Mouse (Mus musculus): ENCODE measurements around the gene Pcsk6. TPM values are rescaled to one million over a fixed set of nuclear protein-coding genes. Genes with fewer than 3 reads are reported as not detected.

Pcsk6 gene
- polyA plus RNA-seq, 1 experiment from 2014 or later: 7.0 TPM

DNA sequence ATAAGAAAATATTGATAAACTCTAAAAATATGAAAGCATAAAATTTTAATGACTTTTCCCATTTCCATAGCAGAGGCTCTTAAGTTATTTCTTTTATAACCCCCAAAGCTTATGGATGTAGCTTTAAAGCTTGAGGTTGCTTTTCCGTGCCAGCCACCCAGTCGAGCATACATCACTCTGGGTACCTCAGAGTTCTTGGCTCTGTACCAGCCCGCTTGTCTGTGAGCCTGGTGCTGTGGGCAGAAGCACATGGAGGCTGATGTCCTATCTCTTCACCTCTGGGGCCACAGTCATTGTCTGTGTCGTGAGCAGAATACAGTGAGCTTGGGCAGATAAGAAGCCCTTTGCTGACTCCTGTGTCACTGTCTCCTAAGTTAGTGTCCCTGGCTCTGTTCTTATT, 126.7 kb downstream of the Pcsk6 start:
- 83% methylated on average over 4 of the region's 4 CpGs for WGBS
- H3K4me2 ChIP-seq (replicated peaks; ENCODE audit: low read depth): no peak overlapping the region
- no peaks in the 10 kb centered on the region for H3K27me3 ChIP-seq (ENCODE audit: control insufficient read depth, insufficient read depth, low read length)
- no peaks in the 10 kb centered on the region for H3K4me1 ChIP-seq (replicated peaks; ENCODE audit: control insufficient read depth, insufficient read depth)
- ATAC-seq (ENCODE audit: low FRiP score, low TSS enrichment) (no peak), DNase-seq (ENCODE audit: low spot score) (no peak)
- H3K36me3 ChIP-seq (ENCODE audit: control insufficient read depth, insufficient read depth, low read length): no peaks in the 10 kb centered on the region
- H3K9me3 ChIP-seq (ENCODE audit: control insufficient read depth, low read length): no peaks in the 10 kb centered on the region
- H3K9ac ChIP-seq (ENCODE audit: low read length): no peak overlapping the region
- no peak overlapping the region for H3K27ac ChIP-seq (replicated peaks)
- no peak for TF ChIP-seq CTCF (IDR thresholded peaks at IDR 0.05; ENCODE audit: low read depth)
- TF ChIP-seq EP300 (optimal IDR thresholded peaks at IDR 0.05): no peak
- no peak overlapping the region for H3K4me3 ChIP-seq (ENCODE audit: low read depth, low read length)

DNA sequence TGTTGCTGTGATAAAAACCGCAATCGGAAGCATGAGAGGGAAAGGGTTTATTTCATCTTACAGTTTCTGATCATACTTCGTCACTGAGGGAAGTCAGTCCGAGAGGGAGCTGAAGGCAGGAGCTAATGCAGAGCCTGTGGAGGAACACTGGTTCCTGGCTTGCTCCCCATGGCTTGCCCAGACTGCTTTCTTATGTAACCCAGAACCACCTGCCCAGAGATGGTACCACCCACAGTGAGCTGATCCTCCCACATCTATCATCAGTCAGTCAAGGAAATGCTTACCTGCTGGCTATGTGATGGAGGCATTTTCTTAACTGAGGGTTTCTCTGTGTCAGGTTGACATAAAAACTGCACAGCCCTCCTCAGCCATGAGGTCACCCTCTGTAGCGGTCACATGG, 127.2 kb downstream of the Pcsk6 start:
- Histone ChIP-seq H3K4me2 (replicated peaks; ENCODE audit: low read depth) (no peak overlapping the region), H3K27me3 (ENCODE audit: control insufficient read depth, insufficient read depth, low read length) (no peaks in the 10 kb centered on the region), H3K4me3 (ENCODE audit: low read depth, low read length) (no peak overlapping the region), H3K9me3 (ENCODE audit: control insufficient read depth, low read length) (no peaks in the 10 kb centered on the region), H3K27ac (replicated peaks) (no peak overlapping the region), H3K4me1 (replicated peaks; ENCODE audit: control insufficient read depth, insufficient read depth) (no peaks in the 10 kb centered on the region), H3K36me3 (ENCODE audit: control insufficient read depth, insufficient read depth, low read length) (no peaks in the 10 kb centered on the region), H3K9ac (ENCODE audit: low read length) (no peak overlapping the region)
- DNase-seq (ENCODE audit: low spot score): no peak
- 89% methylated on average over 5 of the region's 5 CpGs for WGBS
- ATAC-seq (ENCODE audit: low FRiP score, low TSS enrichment): no peak
- TF ChIP-seq EP300 (optimal IDR thresholded peaks at IDR 0.05) (no peak), CTCF (IDR thresholded peaks at IDR 0.05; ENCODE audit: low read depth) (no peak)

DNA sequence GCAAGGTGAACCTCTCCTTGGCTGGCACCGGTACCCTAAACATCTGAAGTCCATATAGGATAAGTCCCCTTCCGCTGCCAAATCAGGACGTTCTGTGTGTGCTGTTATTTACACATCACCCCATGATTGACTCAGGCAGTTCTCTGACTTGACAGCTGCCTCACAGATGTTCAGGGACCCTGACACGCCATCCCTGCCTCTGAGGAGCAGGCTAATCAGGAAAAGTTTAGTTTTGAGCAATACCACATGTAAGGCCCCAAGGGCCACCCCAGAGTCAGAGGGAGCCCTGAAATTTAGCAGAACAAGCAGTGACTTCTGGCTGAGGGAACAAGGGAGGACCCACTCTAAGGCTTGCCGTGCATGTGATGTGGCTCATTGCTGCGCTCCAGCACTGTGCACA, 130.8 kb downstream of the Pcsk6 start:
- Histone ChIP-seq H3K9me3 (ENCODE audit: control insufficient read depth, low read length) (no peaks in the 10 kb centered on the region), H3K36me3 (ENCODE audit: control insufficient read depth, insufficient read depth, low read length) (no peaks in the 10 kb centered on the region), H3K9ac (ENCODE audit: low read length) (no peak overlapping the region), H3K4me2 (replicated peaks; ENCODE audit: low read depth) (no peak overlapping the region), H3K27me3 (ENCODE audit: control insufficient read depth, insufficient read depth, low read length) (no peaks in the 10 kb centered on the region), H3K4me1 (replicated peaks; ENCODE audit: control insufficient read depth, insufficient read depth) (no peaks in the 10 kb centered on the region), H3K4me3 (ENCODE audit: low read depth, low read length) (no peak overlapping the region), H3K27ac (replicated peaks) (no peak overlapping the region)
- no peak for DNase-seq (ENCODE audit: low spot score)
- TF ChIP-seq EP300 (optimal IDR thresholded peaks at IDR 0.05) (no peak), CTCF (IDR thresholded peaks at IDR 0.05; ENCODE audit: low read depth) (no peak)
- ATAC-seq (ENCODE audit: low FRiP score, low TSS enrichment): no peak
- WGBS: 67% methylated on average over 6 of the region's 6 CpGs

DNA sequence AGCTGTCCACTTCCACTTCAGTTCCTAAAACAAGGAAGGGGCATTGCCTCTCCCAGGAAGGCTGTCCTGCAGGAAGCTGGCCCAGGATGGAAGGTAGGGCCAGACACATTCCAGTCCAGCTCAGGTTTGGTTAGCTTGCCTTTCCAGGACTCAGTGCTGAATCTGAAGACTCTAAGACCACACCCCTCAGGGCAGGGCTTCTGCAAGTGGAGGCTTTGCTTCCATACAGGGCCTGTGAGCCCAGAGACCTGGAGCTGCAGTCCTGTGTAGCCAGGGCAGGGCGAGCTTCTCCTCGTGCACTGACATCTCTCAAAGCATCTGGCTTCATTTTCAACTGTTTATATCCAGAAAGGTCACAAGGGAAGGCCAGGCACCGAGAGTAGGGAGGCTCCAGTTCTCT, 131.9 kb downstream of the Pcsk6 start:
- Histone ChIP-seq H3K27ac (replicated peaks) (no peak overlapping the region), H3K4me3 (ENCODE audit: low read depth, low read length) (no peak overlapping the region), H3K9ac (ENCODE audit: low read length) (no peak overlapping the region), H3K4me2 (replicated peaks; ENCODE audit: low read depth) (no peak overlapping the region), H3K36me3 (ENCODE audit: control insufficient read depth, insufficient read depth, low read length) (no peaks in the 10 kb centered on the region), H3K27me3 (ENCODE audit: control insufficient read depth, insufficient read depth, low read length) (no peaks in the 10 kb centered on the region), H3K4me1 (replicated peaks; ENCODE audit: control insufficient read depth, insufficient read depth) (no peaks in the 10 kb centered on the region), H3K9me3 (ENCODE audit: control insufficient read depth, low read length) (no peaks in the 10 kb centered on the region)
- ATAC-seq (ENCODE audit: low FRiP score, low TSS enrichment) (no peak), DNase-seq (ENCODE audit: low spot score) (no peak)
- TF ChIP-seq EP300 (optimal IDR thresholded peaks at IDR 0.05) (no peak), CTCF (IDR thresholded peaks at IDR 0.05; ENCODE audit: low read depth) (no peak)
- 31% methylated on average over 3 of the region's 3 CpGs for WGBS

DNA sequence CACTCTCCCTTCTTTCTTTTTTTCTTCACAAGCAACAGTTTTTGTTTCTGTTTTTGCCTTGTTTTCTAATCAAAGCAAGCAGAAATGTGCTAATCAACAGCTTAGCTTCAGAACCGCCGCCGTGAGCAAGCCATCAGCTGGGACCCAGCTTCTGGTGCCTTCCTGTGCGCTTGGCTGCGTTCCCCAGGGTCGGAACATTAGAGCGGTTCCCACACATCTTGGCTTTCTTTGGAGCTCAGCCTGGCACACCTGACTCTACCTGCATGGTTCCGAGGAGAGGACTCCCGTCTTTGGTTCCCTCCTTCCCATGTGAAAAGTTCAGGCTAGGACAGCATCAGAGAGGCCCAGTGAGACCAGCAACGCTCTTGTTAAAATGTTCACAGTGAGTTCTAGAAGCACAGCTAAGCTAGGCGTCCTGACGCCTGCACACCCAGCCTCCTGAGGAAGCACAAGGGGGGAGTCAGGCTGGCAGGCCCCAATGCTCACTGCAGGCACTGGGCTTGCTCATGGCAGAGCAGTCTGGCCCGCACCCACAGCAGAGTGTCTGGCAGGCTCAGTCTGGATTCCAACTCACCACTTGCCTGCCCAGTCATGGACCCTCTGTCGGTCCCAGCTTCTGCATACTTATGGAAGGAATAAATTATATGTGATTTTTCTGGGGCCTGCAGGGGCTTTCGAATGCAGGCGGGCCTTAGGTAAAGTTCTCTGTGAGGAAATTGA, 139.7 kb downstream of the Pcsk6 start:
- WGBS: 71% methylated on average over 16 of the region's 16 CpGs
- H3K27me3 ChIP-seq (ENCODE audit: control insufficient read depth, insufficient read depth, low read length): no peaks in the 10 kb centered on the region
- H3K4me3 ChIP-seq (ENCODE audit: low read depth, low read length): no peak overlapping the region
- DNase-seq (ENCODE audit: low spot score) (no peak), ATAC-seq (ENCODE audit: low FRiP score, low TSS enrichment) (no peak)
- H3K9me3 ChIP-seq (ENCODE audit: control insufficient read depth, low read length): no peaks in the 10 kb centered on the region
- H3K4me1 ChIP-seq (replicated peaks; ENCODE audit: control insufficient read depth, insufficient read depth): no peaks in the 10 kb centered on the region
- H3K36me3 ChIP-seq (ENCODE audit: control insufficient read depth, insufficient read depth, low read length): no peaks in the 10 kb centered on the region
- TF ChIP-seq EP300 (optimal IDR thresholded peaks at IDR 0.05): no peak
- TF ChIP-seq CTCF (IDR thresholded peaks at IDR 0.05; ENCODE audit: low read depth): no peak
- peak overlapping the region; percentile 82 for H3K27ac ChIP-seq (replicated peaks)
- H3K9ac ChIP-seq (ENCODE audit: low read length): no peak overlapping the region
- H3K4me2 ChIP-seq (replicated peaks; ENCODE audit: low read depth): no peak overlapping the region

- Histone ChIP-seq H3K27me3 (ENCODE audit: control insufficient read depth, insufficient read depth, low read length) (no peaks in the 10 kb centered on the region), H3K9me3 (ENCODE audit: control insufficient read depth, low read length) (no peaks in the 10 kb centered on the region), H3K36me3 (ENCODE audit: control insufficient read depth, insufficient read depth, low read length) (no peaks in the 10 kb centered on the region), H3K27ac (replicated peaks) (peak overlapping the region; percentile 35; the same call in 1 of the 2 replicates), H3K4me1 (replicated peaks; ENCODE audit: control insufficient read depth, insufficient read depth) (no peaks in the 10 kb centered on the region), H3K4me3 (ENCODE audit: low read depth, low read length) (no peak overlapping the region), H3K9ac (ENCODE audit: low read length) (no peak overlapping the region), H3K4me2 (replicated peaks; ENCODE audit: low read depth) (no peak overlapping the region)
- ATAC-seq (ENCODE audit: low FRiP score, low TSS enrichment) (no peak), DNase-seq (ENCODE audit: low spot score) (peak; percentile 28)
- 59% methylated on average over 3 of the region's 3 CpGs for WGBS
- TF ChIP-seq CTCF (IDR thresholded peaks at IDR 0.05; ENCODE audit: low read depth) (no peak), EP300 (optimal IDR thresholded peaks at IDR 0.05) (no peak)
Measured at GRCm38 (mm10) chr7:66001797-66002196, 140.3 kb downstream of the Pcsk6 start.
